ENCODE assay signal across 15 mouse cellular contexts in the genomic region with DNA sequence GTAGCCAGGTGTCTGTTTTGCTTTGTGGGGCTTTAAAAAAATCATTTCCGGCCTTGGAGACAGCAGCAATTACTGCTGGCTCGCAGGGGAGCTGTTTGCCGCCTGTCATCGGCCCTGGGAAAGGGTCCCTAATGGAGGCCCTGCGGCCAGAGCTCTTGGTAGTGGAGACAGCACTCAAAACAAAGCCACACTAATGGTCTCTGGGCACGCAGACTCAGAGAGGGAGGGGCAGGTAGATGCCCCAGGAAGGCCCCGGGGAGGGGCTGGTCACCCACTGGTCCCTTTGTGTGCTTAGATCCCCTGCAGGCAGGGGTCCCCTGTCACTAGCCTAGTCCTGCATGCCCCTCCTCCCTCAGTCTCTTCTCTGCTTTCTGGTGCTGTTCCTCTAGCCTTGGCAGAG. TPM values are rescaled to one million over a fixed set of nuclear protein-coding genes. Genes with fewer than 3 reads are reported as not detected.
DNase-seq lines count a peak whose midpoint lies in the region; ATAC-seq and TF ChIP-seq lines count a peak whose summit lies in the region.
"Had no signal": no experiment of that assay in that cellular context is flagged by ENCODE, and none has a peak within 500 bp of the region (broad histone marks: within the 10 kb centered on the region; RNA-seq: fewer than 3 reads in every experiment).

No protein-coding gene starts in this region.

- H3K4me3 ChIP-seq in forebrain, embryonic 11.5 days (ENCODE audit: low read depth, low read length): no peak overlapping the region
- no peak overlapping the region for H3K4me3 ChIP-seq in forebrain, embryonic 15.5 days
- no peak overlapping the region for H3K4me3 ChIP-seq in forebrain, embryonic 12.5 days (replicated peaks)
- H3K4me3 ChIP-seq in hindbrain, embryonic 16.5 days (ENCODE audit: low read length): no peak overlapping the region
- peak overlapping the region; percentile 5; the same call in 1 of the 2 replicates for H3K4me3 ChIP-seq in midbrain, postnatal 0 days (ENCODE audit: low read depth, low read length)
- no peak overlapping the region for H3K4me3 ChIP-seq in thymus, adult 2 months (ENCODE audit: control insufficient read depth, insufficient read depth, low read length)
- H3K4me3 ChIP-seq: embryonic facial prominence, embryonic 15.5 days; heart, embryonic 12.5 days; lung, embryonic 15.5 days had no signal

- 1% methylated on average over 7 of the region's 7 CpGs for WGBS in forebrain, embryonic 11.5 days
- 4% methylated on average over 7 of the region's 7 CpGs for WGBS in forebrain, embryonic 15.5 days
- WGBS in forebrain, embryonic 12.5 days: 6% methylated on average over 6 of the region's 7 CpGs
- WGBS in hindbrain, embryonic 16.5 days: 3% methylated on average over 7 of the region's 7 CpGs
- WGBS in midbrain, postnatal 0 days: 13% methylated on average over 7 of the region's 7 CpGs
- WGBS in thymus, adult 2 months: 6% methylated on average over 7 of the region's 7 CpGs

- no peaks in the 10 kb centered on the region for H3K36me3 ChIP-seq in forebrain, embryonic 11.5 days (ENCODE audit: control insufficient read depth, insufficient read depth, low read length)
- no peaks in the 10 kb centered on the region for H3K36me3 ChIP-seq in forebrain, embryonic 15.5 days
- no peaks in the 10 kb centered on the region for H3K36me3 ChIP-seq in forebrain, embryonic 12.5 days (replicated peaks)
- H3K36me3 ChIP-seq in hindbrain, embryonic 16.5 days (ENCODE audit: control insufficient read depth, insufficient read depth, low read length): no peaks in the 10 kb centered on the region
- H3K36me3 ChIP-seq in midbrain, postnatal 0 days (ENCODE audit: insufficient read depth, low read length): no peaks in the 10 kb centered on the region; the same call in 1 of the 2 replicates
- H3K36me3 ChIP-seq in thymus, adult 2 months (ENCODE audit: control insufficient read depth, insufficient read depth, low read length): no peaks in the 10 kb centered on the region
- H3K36me3 ChIP-seq: embryonic facial prominence, embryonic 15.5 days; heart, embryonic 12.5 days; lung, embryonic 15.5 days had no signal

- H3K27ac ChIP-seq in forebrain, embryonic 11.5 days (ENCODE audit: low read depth, low read length): peak overlapping the region; percentile 38; the same call in 1 of the 2 replicates
- no peak overlapping the region for H3K27ac ChIP-seq in forebrain, embryonic 15.5 days (replicated peaks)
- peak overlapping the region; percentile 79 for H3K27ac ChIP-seq in forebrain, embryonic 12.5 days
- H3K27ac ChIP-seq in hindbrain, embryonic 16.5 days (ENCODE audit: low read depth, low read length): peak overlapping the region; percentile 32; the same call in 1 of the 2 replicates
- H3K27ac ChIP-seq in midbrain, postnatal 0 days (ENCODE audit: low read depth, low read length): peak overlapping the region; percentile 55; the same call in 1 of the 2 replicates
- no peak overlapping the region for H3K27ac ChIP-seq in thymus, adult 2 months (ENCODE audit: control insufficient read depth, insufficient read depth, low read length)
- H3K27ac ChIP-seq: embryonic facial prominence, embryonic 15.5 days; lung, embryonic 15.5 days; stomach, postnatal 0 days had no signal

- no peak for TF ChIP-seq POLR2A in thymus, adult 2 months (IDR thresholded peaks at IDR 0.05; ENCODE audit: control insufficient read depth, extremely low read depth, insufficient read depth, low read length, poor library complexity)

- no peaks in the 10 kb centered on the region for H3K27me3 ChIP-seq in forebrain, embryonic 11.5 days (ENCODE audit: control insufficient read depth, insufficient read depth, low read length)
- no peaks in the 10 kb centered on the region; the same call in 1 of the 2 replicates for H3K27me3 ChIP-seq in forebrain, embryonic 15.5 days
- H3K27me3 ChIP-seq in forebrain, embryonic 12.5 days: peaks cover 34% of the 10 kb centered on the region
- H3K27me3 ChIP-seq in hindbrain, embryonic 16.5 days (replicated peaks; ENCODE audit: control insufficient read depth, insufficient read depth, low read length): no peaks in the 10 kb centered on the region
- no peaks in the 10 kb centered on the region for H3K27me3 ChIP-seq in midbrain, postnatal 0 days (ENCODE audit: insufficient read depth, low read length)
- H3K27me3 ChIP-seq in thymus, adult 2 months (ENCODE audit: control insufficient read depth, insufficient read depth, low read length): no peaks in the 10 kb centered on the region

- TF ChIP-seq CTCF in midbrain, postnatal 0 days (IDR thresholded peaks at IDR 0.05): no peak
- no peak for TF ChIP-seq CTCF in thymus, adult 2 months (IDR thresholded peaks at IDR 0.05; ENCODE audit: borderline replicate concordance, control insufficient read depth, extremely low read depth, insufficient read depth, low read length, poor library complexity)

- ATAC-seq in forebrain, embryonic 11.5 days (replicated peaks; ENCODE audit: low FRiP score): peak; percentile 42; the same call in 1 of the 2 replicates
- no peak for ATAC-seq in forebrain, embryonic 15.5 days (replicated peaks)
- ATAC-seq in forebrain, embryonic 12.5 days (ENCODE audit: low FRiP score): peak; percentile 49; the same call in 1 of the 2 replicates
- no peak for ATAC-seq in hindbrain, embryonic 16.5 days
- ATAC-seq in midbrain, postnatal 0 days (ENCODE audit: low FRiP score): no peak

- H3K4me2 ChIP-seq in forebrain, embryonic 11.5 days (ENCODE audit: low read depth, low read length, severe bottlenecking): no peak overlapping the region
- no peak overlapping the region for H3K4me2 ChIP-seq in forebrain, embryonic 15.5 days (replicated peaks)
- H3K4me2 ChIP-seq in forebrain, embryonic 12.5 days: 0 out of 2 replicates have a peak overlapping the region, but pooled peaks have one; percentile 15
- H3K4me2 ChIP-seq in hindbrain, embryonic 16.5 days (ENCODE audit: low read length): peak overlapping the region; percentile 31
- H3K4me2 ChIP-seq in midbrain, postnatal 0 days (ENCODE audit: low read depth, low read length, poor library complexity, severe bottlenecking): peak overlapping the region; percentile 26
- H3K4me2 ChIP-seq: embryonic facial prominence, embryonic 15.5 days; heart, embryonic 12.5 days; lung, embryonic 15.5 days had no signal

- no peak overlapping the region for H3K9ac ChIP-seq in forebrain, embryonic 11.5 days (ENCODE audit: low read length)
- H3K9ac ChIP-seq in forebrain, embryonic 15.5 days (replicated peaks): no peak overlapping the region
- H3K9ac ChIP-seq in forebrain, embryonic 12.5 days: no peak overlapping the region
- H3K9ac ChIP-seq in hindbrain, embryonic 16.5 days (ENCODE audit: low read depth, low read length): peak overlapping the region; percentile 44
- H3K9ac ChIP-seq in midbrain, postnatal 0 days (replicated peaks; ENCODE audit: low read length, poor library complexity, severe bottlenecking): peak overlapping the region; percentile 19; the same call in 1 of the 2 replicates
- H3K9ac ChIP-seq: embryonic facial prominence, embryonic 15.5 days; heart, embryonic 12.5 days; lung, embryonic 15.5 days had no signal

- DNase-seq in forebrain, embryonic 11.5 days (ENCODE audit: low spot score): no peak
- no peak for DNase-seq in midbrain, postnatal 0 days (ENCODE audit: low spot score)
- no peak for DNase-seq in thymus, adult 2 months
- DNase-seq in yolk sac, embryonic 10.5 days (ENCODE audit: low spot score): no peak
- DNase-seq in liver: no peak
- DNase-seq: adrenal gland, adult 8-10 months; cerebellum, adult 9-11 months had no signal

- peaks cover 6% of the 10 kb centered on the region for H3K4me1 ChIP-seq in forebrain, embryonic 11.5 days (replicated peaks; ENCODE audit: control insufficient read depth, insufficient read depth, low read length)
- H3K4me1 ChIP-seq in forebrain, embryonic 15.5 days: peaks cover 39% of the 10 kb centered on the region
- H3K4me1 ChIP-seq in forebrain, embryonic 12.5 days: peaks cover 45% of the 10 kb centered on the region
- peaks cover 42% of the 10 kb centered on the region for H3K4me1 ChIP-seq in hindbrain, embryonic 16.5 days (ENCODE audit: control insufficient read depth, insufficient read depth, low read depth, low read length)
- peaks cover 32% of the 10 kb centered on the region for H3K4me1 ChIP-seq in midbrain, postnatal 0 days (ENCODE audit: insufficient read depth, low read length)
- H3K4me1 ChIP-seq in thymus, adult 2 months (replicated peaks; ENCODE audit: control insufficient read depth, insufficient read depth, low read length): no peaks in the 10 kb centered on the region
- H3K4me1 ChIP-seq: embryonic facial prominence, embryonic 15.5 days; heart, embryonic 12.5 days; lung, embryonic 15.5 days had no signal

- H3K9me3 ChIP-seq in forebrain, embryonic 11.5 days (ENCODE audit: control insufficient read depth, low read length): no peaks in the 10 kb centered on the region
- no peaks in the 10 kb centered on the region for H3K9me3 ChIP-seq in forebrain, embryonic 15.5 days
- H3K9me3 ChIP-seq in forebrain, embryonic 12.5 days: no peaks in the 10 kb centered on the region
- no peaks in the 10 kb centered on the region for H3K9me3 ChIP-seq in hindbrain, embryonic 16.5 days (ENCODE audit: control insufficient read depth, low read length)
- H3K9me3 ChIP-seq in midbrain, postnatal 0 days (ENCODE audit: low read length): no peaks in the 10 kb centered on the region
- H3K9me3 ChIP-seq: embryonic facial prominence, embryonic 15.5 days; heart, embryonic 12.5 days; lung, embryonic 15.5 days had no signal

RNA-seq across cellular contexts. Expression of a gene that starts 9.0 kb away (rescaled TPM):
- 0.86 and 1.3 TPM in 2 replicates for polyA plus RNA-seq in forebrain, embryonic 11.5 days (2014; fragmentation: Nextera tagmentation; extraction: Ambion mirVana)
- 7.7 and 8.4 TPM in 2 replicates for polyA plus RNA-seq in forebrain, embryonic 15.5 days (2015; fragmentation: Nextera tagmentation; extraction: Ambion mirVana)
- 3.5 TPM in 2 replicates for polyA plus RNA-seq in forebrain, embryonic 12.5 days (2016; fragmentation: Nextera tagmentation; extraction: Ambion mirVana)
- polyA plus RNA-seq in hindbrain, embryonic 16.5 days (2015; fragmentation: Nextera tagmentation; extraction: Ambion mirVana): 9.5 and 20.7 TPM in 2 replicates
- total RNA-seq in midbrain, postnatal 0 days (2014; rRNA removed): 349 and 393 TPM in 2 replicates
- 57.0 and 61.8 TPM in 2 replicates for polyA plus RNA-seq in midbrain, postnatal 0 days (2015; fragmentation: Nextera tagmentation; extraction: Ambion mirVana)
- polyA plus RNA-seq in thymus, adult 2 months (2012; rRNA removed): 0.11 and 0.36 TPM in 2 replicates
- total RNA-seq: gastrocnemius, adult 8-10 months had no signal
- polyA plus RNA-seq: heart, embryonic 12.5 days had no signal

Comparison
In these comparisons a context has a peak if more than half of its experiments do, and no peak if none do; other contexts are left out.
1. ATAC-seq: peak in forebrain, embryonic 11.5 days (single experiment) and forebrain, embryonic 12.5 days (single experiment); none in forebrain, embryonic 15.5 days (single experiment), hindbrain, embryonic 16.5 days (single experiment) and midbrain, postnatal 0 days (single experiment).
2. H3K27ac ChIP-seq: peak in forebrain, embryonic 11.5 days (single experiment), forebrain, embryonic 12.5 days (single experiment), hindbrain, embryonic 16.5 days (single experiment) and midbrain, postnatal 0 days (single experiment); none in forebrain, embryonic 15.5 days (single experiment) and thymus, adult 2 months (single experiment).
3. H3K4me2 ChIP-seq: peak in forebrain, embryonic 12.5 days (single experiment), hindbrain, embryonic 16.5 days (single experiment) and midbrain, postnatal 0 days (single experiment); none in forebrain, embryonic 11.5 days (single experiment) and forebrain, embryonic 15.5 days (single experiment).
4. H3K9ac ChIP-seq: peak in hindbrain, embryonic 16.5 days (single experiment) and midbrain, postnatal 0 days (single experiment); none in forebrain, embryonic 11.5 days (single experiment), forebrain, embryonic 15.5 days (single experiment) and forebrain, embryonic 12.5 days (single experiment).